ENCODE assay signal across 25 mouse cellular contexts in genomic region chr16:73259283-73259682, GRCm38 (mm10).
DNase-seq lines count a peak whose midpoint lies in the region; ATAC-seq lines count a peak whose summit lies in the region.
"Had no signal": no experiment of that assay in that cellular context is flagged by ENCODE, and none has a peak within 500 bp of the region (broad histone marks: within the 10 kb centered on the region; RNA-seq: fewer than 3 reads in every experiment).

No protein-coding gene starts in this region.

- no peak overlapping the region for H3K4me2 ChIP-seq in forebrain, embryonic 16.5 days (ENCODE audit: low read length)
- H3K4me2 ChIP-seq: embryonic facial prominence, embryonic 12.5 days; embryonic facial prominence, embryonic 15.5 days; forebrain, embryonic 15.5 days; heart, embryonic 13.5 days; hindbrain, embryonic 12.5 days; hindbrain, embryonic 15.5 days had no signal

- H3K36me3 ChIP-seq in forebrain, embryonic 16.5 days (ENCODE audit: control insufficient read depth, insufficient read depth): no peaks in the 10 kb centered on the region
- H3K36me3 ChIP-seq in forebrain, embryonic 10.5 days (replicated peaks): no peaks in the 10 kb centered on the region
- H3K36me3 ChIP-seq: embryonic facial prominence, embryonic 12.5 days; embryonic facial prominence, embryonic 15.5 days; forebrain, embryonic 15.5 days; G1E; heart, embryonic 13.5 days; hindbrain, embryonic 12.5 days; hindbrain, embryonic 15.5 days had no signal

- no peak overlapping the region for H3K9ac ChIP-seq in forebrain, embryonic 16.5 days (replicated peaks; ENCODE audit: low read depth, low read length)
- H3K9ac ChIP-seq: embryonic facial prominence, embryonic 12.5 days; embryonic facial prominence, embryonic 15.5 days; forebrain, embryonic 15.5 days; heart, embryonic 13.5 days; hindbrain, embryonic 12.5 days; hindbrain, embryonic 15.5 days had no signal

- intact Hi-C loops in heart, postnatal 14 days (cut with DNase I): no loop called here

- WGBS in forebrain, embryonic 16.5 days: 67% methylated on average over 3 of the region's 3 CpGs
- WGBS in forebrain, embryonic 10.5 days: 92% methylated on average over 3 of the region's 3 CpGs

- H3K9me3 ChIP-seq in forebrain, embryonic 16.5 days (ENCODE audit: control insufficient read depth, low read length): 0 out of 2 replicates have a peak, but pooled peaks cover 3% of the 10 kb centered on the region
- H3K9me3 ChIP-seq in forebrain, embryonic 10.5 days: no peaks in the 10 kb centered on the region
- H3K9me3 ChIP-seq: embryonic facial prominence, embryonic 12.5 days; embryonic facial prominence, embryonic 15.5 days; forebrain, embryonic 15.5 days; hindbrain, embryonic 12.5 days; hindbrain, embryonic 15.5 days had no signal

- no peak overlapping the region for H3K4me3 ChIP-seq in forebrain, embryonic 16.5 days (replicated peaks; ENCODE audit: low read length)
- H3K4me3 ChIP-seq in forebrain, embryonic 10.5 days: no peak overlapping the region
- H3K4me3 ChIP-seq: embryonic facial prominence, embryonic 12.5 days; embryonic facial prominence, embryonic 15.5 days; forebrain, embryonic 15.5 days; heart, embryonic 13.5 days; hindbrain, embryonic 12.5 days; hindbrain, embryonic 15.5 days had no signal

- H3K4me1 ChIP-seq in forebrain, embryonic 16.5 days (replicated peaks; ENCODE audit: control insufficient read depth, insufficient read depth, low read length): peaks cover 6% of the 10 kb centered on the region; the same call in 1 of the 2 replicates
- no peaks in the 10 kb centered on the region for H3K4me1 ChIP-seq in forebrain, embryonic 10.5 days
- H3K4me1 ChIP-seq: embryonic facial prominence, embryonic 12.5 days; embryonic facial prominence, embryonic 15.5 days; heart, embryonic 13.5 days; hindbrain, embryonic 12.5 days; hindbrain, embryonic 15.5 days had no signal

- peak; percentile 57; the same call in 1 of the 2 replicates for ATAC-seq in forebrain, embryonic 16.5 days
- ATAC-seq: intestine, postnatal 0 days; Patski had no signal

- no peaks in the 10 kb centered on the region for H3K27me3 ChIP-seq in forebrain, embryonic 16.5 days (replicated peaks; ENCODE audit: control insufficient read depth, insufficient read depth, low read length)
- no peaks in the 10 kb centered on the region for H3K27me3 ChIP-seq in forebrain, embryonic 10.5 days (ENCODE audit: poor library complexity, severe bottlenecking)
- H3K27me3 ChIP-seq: CH12.LX; embryonic facial prominence, embryonic 12.5 days; embryonic facial prominence, embryonic 15.5 days; forebrain, embryonic 15.5 days; heart, embryonic 13.5 days; hindbrain, embryonic 12.5 days; hindbrain, embryonic 15.5 days; Patski had no signal

- no peak for DNase-seq in forebrain, embryonic 10.5 days (ENCODE audit: extremely low spot score, low spot score)
- peak; percentile 1 for DNase-seq in heart, adult 11 months
- DNase-seq in heart, postnatal 14 days: no peak
- peak; percentile 13 for DNase-seq in layer of hippocampus, adult 9-11 months
- DNase-seq in layer of hippocampus, postnatal 25 days (ENCODE audit: extremely low spot score in 1 of 2, low spot score in 1 of 2): no peak
- no peak for DNase-seq in embryo, embryonic 10.5 days (ENCODE audit: low spot score)
- DNase-seq: adrenal gland, postnatal 10 days; adrenal gland, postnatal 36 days; B cell, adult 2 months; cerebellum, adult 11-12 months; cerebellum, adult 8-10 months; gastrocnemius, postnatal 10 days; gastrocnemius, postnatal 36 days; kidney, adult 2 months had no signal

- no peak overlapping the region for H3K27ac ChIP-seq in forebrain, embryonic 16.5 days (ENCODE audit: low read length)
- no peak overlapping the region for H3K27ac ChIP-seq in forebrain, embryonic 10.5 days
- H3K27ac ChIP-seq: embryonic facial prominence, embryonic 12.5 days; embryonic facial prominence, embryonic 15.5 days; heart, embryonic 13.5 days; hindbrain, embryonic 12.5 days; hindbrain, embryonic 15.5 days had no signal

Comparison
In these comparisons a context has a peak if more than half of its experiments do, and no peak if none do; other contexts are left out.
1. DNase-seq: peak in heart, adult 11 months (single experiment) and layer of hippocampus, adult 9-11 months (single experiment); none in forebrain, embryonic 10.5 days (single experiment), heart, postnatal 14 days (0 of 2), layer of hippocampus, postnatal 25 days (0 of 2) and embryo, embryonic 10.5 days (single experiment).